Mouse (Mus musculus) adrenal gland, adult 18-20 months (tissue): ENCODE data around the gene Clmp. TPM values are rescaled to one million over a fixed set of nuclear protein-coding genes. Genes with fewer than 3 reads are reported as not detected.
A peak's percentile ranks its signal among the peaks of the same experiment; 100 is the strongest.
"Not testable (repeated sequence)": the region's sequence is repeated elsewhere in the genome, so short reads cannot be mapped to it uniquely, and the experiment has no call there.

Experiments used
- DNase-seq, 2 experiments: peaks; one replicate each; pipeline ENCODE4 v3.0.0; 2021 to 2022; ENCODE audit warnings: low spot score in 2 of 2
- total RNA-seq, 2 experiments: library from RNA; stranded (reverse); gene quantifications; 1 replicate in 1 of 2; 2 replicates in 1 of 2; pipeline ENCODE4 v1.2.3; 2021

Gene Clmp
- total RNA-seq, 2 experiments from 2014 or later: 5.2 to 8.1 TPM

- DNase-seq: no peak
Measured at GRCm38 (mm10) chr9:40799112-40799511, 113.3 kb downstream of the Clmp start.

- DNase-seq: peak; percentile 74 to 75
Measured at GRCm38 (mm10) chr9:40799837-40800501, 114.2 kb downstream of the Clmp start.

- DNase-seq: peak; percentile 100
Measured at GRCm38 (mm10) chr9:40800675-40801612, 115.2 kb downstream of the Clmp start, which contains the start of gene Hspa8. Hspa8 (plus strand) TSS chr9:40800984.

GRCm38 (mm10) chr9:40801614-40802532 is 116.1 kb downstream of the Clmp start:
- peak; percentile 38 to 41 for DNase-seq

- not testable (repeated sequence) for DNase-seq
Measured at GRCm38 (mm10) chr9:40802533-40802875, 116.7 kb downstream of the Clmp start.

GRCm38 (mm10) chr9:40804576-40804975 is 118.8 kb downstream of the Clmp start:
- not testable (repeated sequence) for DNase-seq

GRCm38 (mm10) chr9:40805263-40805662 is 119.5 kb downstream of the Clmp start:
- peak; percentile 44 to 62 for DNase-seq

GRCm38 (mm10) chr9:40806440-40807288 is 120.9 kb downstream of the Clmp start:
- DNase-seq: peak in 1 of 2 experiments; percentile 16

GRCm38 (mm10) chr9:40807289-40807920 is 121.6 kb downstream of the Clmp start:
- DNase-seq: no peak

GRCm38 (mm10) chr9:40808061-40808906 is 122.5 kb downstream of the Clmp start:
- DNase-seq: no peak

GRCm38 (mm10) chr9:40808907-40809280 is 123.1 kb downstream of the Clmp start:
- DNase-seq: no peak

GRCm38 (mm10) chr9:40811860-40812259 is 126.1 kb downstream of the Clmp start:
- DNase-seq: no peak

- no peak for DNase-seq
Measured at GRCm38 (mm10) chr9:40814060-40814459, 128.3 kb downstream of the Clmp start.

GRCm38 (mm10) chr9:40817325-40818028 is 131.7 kb downstream of the Clmp start:
- DNase-seq: no peak

GRCm38 (mm10) chr9:40825601-40826000 is 139.8 kb downstream of the Clmp start:
- no peak for DNase-seq

- no peak for DNase-seq
Measured at GRCm38 (mm10) chr9:40827366-40827765, 141.6 kb downstream of the Clmp start.

- peak; percentile 64 to 82 for DNase-seq
Measured at GRCm38 (mm10) chr9:40834569-40834968, 148.8 kb downstream of the Clmp start.
